Mouse (Mus musculus) heart, adult 9 months (tissue): ENCODE measurements around the gene Rasgrp4.
"Not testable (repeated sequence)": the region's sequence is repeated elsewhere in the genome, so short reads cannot be mapped to it uniquely, and the experiment has no call there.

Experiments used
- DNase-seq, 2 experiments: peaks; one replicate each; pipeline ENCODE4 v3.0.0; 2022; ENCODE audit warnings: low spot score in 2 of 2

Gene Rasgrp4

DNA sequence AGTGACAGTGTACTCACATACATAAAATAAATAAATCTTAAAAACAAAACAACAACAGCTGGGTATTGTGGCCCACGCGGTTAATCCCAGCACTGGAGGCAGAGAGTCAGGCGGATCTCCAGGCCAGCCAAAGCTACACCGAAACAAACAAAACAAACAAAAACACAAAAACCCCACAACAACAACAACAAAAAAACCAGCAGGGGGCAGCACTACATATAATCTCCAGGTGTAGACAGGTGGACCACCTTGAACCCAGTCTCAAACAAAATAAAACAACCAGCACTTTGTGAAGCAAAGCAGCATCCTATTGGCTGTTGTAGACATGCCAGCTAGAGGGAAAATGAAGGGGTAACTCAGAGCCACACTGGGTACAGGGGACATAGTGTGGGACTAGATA lies 43.5 kb downstream of the Rasgrp4 start:
- DNase-seq: no peak

- no peak for DNase-seq
Measured at GRCm38 (mm10) chr7:29179323-29179722, 44.7 kb downstream of the Rasgrp4 start.

DNA sequence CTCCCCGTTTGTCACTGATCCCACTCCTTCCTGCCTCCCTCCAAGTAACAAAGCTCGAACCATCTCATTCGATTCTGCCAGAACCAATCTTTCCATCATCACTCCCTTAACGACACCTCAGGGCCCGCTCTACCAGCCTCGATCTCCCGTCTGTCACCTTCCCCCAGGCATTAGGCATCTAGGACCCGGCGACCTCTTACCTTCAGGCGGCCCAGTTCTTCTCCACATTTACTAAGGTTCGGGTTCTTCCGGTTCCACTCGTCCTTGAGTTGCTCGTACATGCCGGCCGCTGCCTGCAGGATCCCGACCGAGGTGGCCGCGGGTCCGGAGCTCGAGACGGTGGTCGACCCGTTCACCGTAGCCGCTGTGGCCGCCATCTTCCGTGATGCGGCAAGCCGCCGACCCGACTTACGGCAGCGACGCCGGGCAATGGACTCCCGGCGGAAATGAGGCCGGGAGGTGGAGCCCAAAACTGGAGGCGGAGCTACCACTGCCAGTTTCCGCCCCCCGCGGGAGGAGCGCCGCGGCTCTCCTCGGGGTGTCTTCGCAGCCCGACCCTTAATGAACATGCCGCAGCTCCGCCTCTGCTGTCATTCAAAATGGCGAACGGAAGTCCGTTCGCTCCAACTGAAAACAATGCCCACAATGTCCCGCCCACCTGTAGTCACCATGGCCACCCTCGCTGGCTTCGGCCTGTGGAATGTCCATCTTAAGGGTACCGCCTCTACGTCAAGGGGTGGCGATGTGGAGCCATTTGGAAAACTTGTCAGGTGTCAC lies 45.6 kb downstream of the Rasgrp4 start, which contains the start of gene Psmd8:
Psmd8 (minus strand) TSS at position 625 of the 777 bp plus-strand sequence.
- DNase-seq: peak; percentile 98

DNA sequence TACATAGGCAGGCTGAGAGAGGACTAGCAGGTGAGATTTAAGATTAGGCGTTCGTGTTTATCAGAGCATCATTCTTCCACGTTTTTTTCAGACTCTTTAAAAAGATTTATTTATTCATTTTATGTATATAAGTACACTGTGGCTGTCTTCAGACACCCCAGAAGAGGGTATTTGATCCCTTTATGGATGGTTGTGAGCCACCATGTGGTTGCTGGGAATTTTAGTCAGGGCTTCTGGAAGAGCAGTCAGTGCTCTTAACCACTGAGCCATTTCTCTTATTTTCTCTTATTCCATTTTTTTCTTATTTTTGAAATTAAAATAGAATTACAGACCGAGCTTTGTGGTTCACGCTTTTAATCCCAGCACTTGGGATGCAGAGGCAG lies 46.2 kb downstream of the Rasgrp4 start:
- DNase-seq: no peak

DNA sequence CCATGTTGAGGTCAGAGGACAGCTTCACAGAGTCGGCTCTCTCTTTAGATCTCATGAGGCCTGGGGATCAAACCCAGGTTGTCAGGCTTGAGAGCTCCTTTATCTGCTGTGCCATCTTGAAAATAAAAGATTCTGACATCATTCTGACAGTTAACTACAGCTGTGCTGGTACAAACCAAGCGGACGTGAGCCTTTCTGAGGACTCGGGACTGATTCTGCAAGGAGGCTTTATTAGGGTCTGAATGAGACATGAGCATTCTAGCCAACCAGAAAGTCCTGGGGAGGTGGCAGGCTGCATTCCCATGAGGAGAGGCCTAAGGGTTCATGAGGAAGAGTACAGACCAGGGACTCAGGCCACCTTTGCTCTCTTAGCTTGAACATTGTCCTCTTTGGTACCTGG lies 46.7 kb downstream of the Rasgrp4 start:
- DNase-seq: not testable (repeated sequence)

- not testable (repeated sequence) for DNase-seq
Measured at GRCm38 (mm10) chr7:29194230-29194629, 59.6 kb downstream of the Rasgrp4 start.

- no peak for DNase-seq
Measured at GRCm38 (mm10) chr7:29202577-29202976, 67.9 kb downstream of the Rasgrp4 start.
